8 mouse cellular contexts compared by ENCODE assay signal in the genomic region with DNA sequence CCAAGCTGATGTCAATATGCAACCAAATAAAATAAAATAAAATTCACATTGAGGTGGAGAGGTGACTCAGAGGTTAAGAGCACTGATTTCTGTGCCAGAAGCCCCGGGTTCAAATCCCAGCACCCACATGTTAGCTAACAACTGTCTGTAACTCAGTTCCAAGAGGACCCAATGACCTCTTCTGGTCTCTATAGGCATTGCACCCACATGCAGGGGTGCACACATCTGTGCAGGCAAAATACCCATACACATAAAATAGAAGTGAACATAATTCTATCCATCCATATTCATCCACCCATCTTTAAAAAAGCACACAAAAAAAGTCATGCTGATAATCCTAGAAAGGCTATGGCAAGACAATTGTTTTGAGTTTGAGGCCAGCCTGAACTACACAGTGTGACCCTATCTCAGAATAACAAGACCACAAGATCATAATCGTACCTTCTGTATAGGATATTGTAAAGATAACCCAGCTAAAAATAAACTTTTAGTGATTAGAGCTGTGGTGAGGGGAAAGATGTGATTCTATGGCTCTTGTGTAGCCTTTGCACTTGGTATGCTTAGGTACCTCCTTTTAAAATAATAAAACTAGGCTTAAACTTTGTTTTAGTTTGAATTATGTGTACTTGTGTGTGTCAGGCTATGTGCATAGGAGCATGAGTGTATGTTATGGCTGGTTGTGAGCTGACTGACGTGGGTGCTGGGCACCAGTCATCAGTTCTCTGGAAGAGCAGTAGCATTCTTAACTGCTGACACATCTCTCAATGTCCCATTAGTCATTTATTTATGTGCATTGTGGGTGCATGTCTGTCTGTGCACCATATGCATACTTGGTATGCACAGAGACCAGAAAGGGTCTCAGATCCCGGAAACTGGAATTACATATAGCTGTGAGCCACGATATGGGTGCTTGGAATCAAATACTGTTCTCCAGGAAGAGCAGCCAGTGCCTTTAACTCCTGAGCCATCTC. TPM values are rescaled to one million over a fixed set of nuclear protein-coding genes. Genes with fewer than 3 reads are reported as not detected.
DNase-seq lines count a peak whose midpoint lies in the region; ATAC-seq lines count a peak whose summit lies in the region.

No protein-coding gene starts in this region.

- H3K9ac ChIP-seq in intestine, embryonic 14.5 days (ENCODE audit: low read length), result no peak overlapping the region
- no peak overlapping the region for H3K9ac ChIP-seq in intestine, embryonic 15.5 days
- H3K9ac ChIP-seq in midbrain, embryonic 12.5 days (replicated peaks), result no peak overlapping the region

- H3K4me3 ChIP-seq in intestine, embryonic 14.5 days (ENCODE audit: low read depth, low read length), result no peak overlapping the region
- H3K4me3 ChIP-seq in intestine, embryonic 15.5 days (replicated peaks), result no peak overlapping the region
- no peak overlapping the region for H3K4me3 ChIP-seq in hindbrain, embryonic 10.5 days
- H3K4me3 ChIP-seq in midbrain, embryonic 12.5 days, result no peak overlapping the region

- ATAC-seq in intestine, embryonic 14.5 days (replicated peaks; ENCODE audit: low FRiP score, low TSS enrichment, low read depth), result no peak
- no peak for ATAC-seq in intestine, embryonic 15.5 days
- no peak for ATAC-seq in midbrain, embryonic 12.5 days (ENCODE audit: low FRiP score, low read depth)

- no peaks in the 10 kb centered on the region for H3K27me3 ChIP-seq in intestine, embryonic 14.5 days (replicated peaks; ENCODE audit: control insufficient read depth, insufficient read depth, low read length)
- no peaks in the 10 kb centered on the region for H3K27me3 ChIP-seq in intestine, embryonic 15.5 days (replicated peaks)
- H3K27me3 ChIP-seq in hindbrain, embryonic 10.5 days (ENCODE audit: insufficient read depth, poor library complexity, severe bottlenecking), result no peaks in the 10 kb centered on the region
- H3K27me3 ChIP-seq in midbrain, embryonic 12.5 days, result no peaks in the 10 kb centered on the region

- WGBS in intestine, embryonic 14.5 days, result 73% methylated on average over 5 of the region's 5 CpGs
- 77% methylated on average over 5 of the region's 5 CpGs for WGBS in intestine, embryonic 15.5 days
- 83% methylated on average over 5 of the region's 5 CpGs for WGBS in hindbrain, embryonic 10.5 days
- WGBS in midbrain, embryonic 12.5 days, result 89% methylated on average over 5 of the region's 5 CpGs

- no peak for DNase-seq in intestine, embryonic 14.5 days (ENCODE audit: low spot score)
- peak; percentile 49 for DNase-seq in MN1 (ENCODE audit: low spot score)
- no peak for DNase-seq in hindbrain, embryonic 10.5 days (ENCODE audit: low spot score)
- no peak for DNase-seq in left cerebral cortex, adult 8-10 months (ENCODE audit: low spot score in 2 of 2)
- no peak for DNase-seq in urinary bladder, adult 2 months (ENCODE audit: low spot score)
- DNase-seq in right cerebral cortex, postnatal 36 days (ENCODE audit: low spot score in 2 of 2), result no peak

- H3K27ac ChIP-seq in intestine, embryonic 14.5 days (ENCODE audit: low read depth), result no peak overlapping the region
- H3K27ac ChIP-seq in intestine, embryonic 15.5 days, result no peak overlapping the region
- peak overlapping the region; percentile 85 for H3K27ac ChIP-seq in hindbrain, embryonic 10.5 days
- peak overlapping the region; percentile 46 for H3K27ac ChIP-seq in midbrain, embryonic 12.5 days (replicated peaks)

- H3K9me3 ChIP-seq in intestine, embryonic 14.5 days (ENCODE audit: control insufficient read depth, low read length), result no peaks in the 10 kb centered on the region
- no peaks in the 10 kb centered on the region for H3K9me3 ChIP-seq in intestine, embryonic 15.5 days
- H3K9me3 ChIP-seq in hindbrain, embryonic 10.5 days, result no peaks in the 10 kb centered on the region
- H3K9me3 ChIP-seq in midbrain, embryonic 12.5 days, result no peaks in the 10 kb centered on the region

- H3K36me3 ChIP-seq in intestine, embryonic 14.5 days (ENCODE audit: control insufficient read depth, insufficient read depth, low read length), result peaks cover 15% of the 10 kb centered on the region; the same call in 1 of the 2 replicates
- H3K36me3 ChIP-seq in intestine, embryonic 15.5 days, result no peaks in the 10 kb centered on the region
- peaks cover 34% of the 10 kb centered on the region for H3K36me3 ChIP-seq in hindbrain, embryonic 10.5 days
- 0 out of 2 replicates have a peak, but pooled peaks cover under 1% of the 10 kb centered on the region for H3K36me3 ChIP-seq in midbrain, embryonic 12.5 days

- H3K4me1 ChIP-seq in intestine, embryonic 14.5 days (replicated peaks; ENCODE audit: control insufficient read depth, insufficient read depth, low read length), result peaks cover 10% of the 10 kb centered on the region
- H3K4me1 ChIP-seq in intestine, embryonic 15.5 days (replicated peaks), result no peaks in the 10 kb centered on the region; the same call in 1 of the 2 replicates
- H3K4me1 ChIP-seq in hindbrain, embryonic 10.5 days (replicated peaks), result peaks cover 33% of the 10 kb centered on the region
- peaks cover 13% of the 10 kb centered on the region for H3K4me1 ChIP-seq in midbrain, embryonic 12.5 days

- H3K4me2 ChIP-seq in intestine, embryonic 14.5 days (ENCODE audit: low read length), result peak overlapping the region; percentile 67
- no peak overlapping the region for H3K4me2 ChIP-seq in intestine, embryonic 15.5 days (replicated peaks)
- no peak overlapping the region for H3K4me2 ChIP-seq in midbrain, embryonic 12.5 days (replicated peaks)

RNA-seq across cellular contexts. Expression of a gene that starts 3.1 kb away (rescaled TPM):
- 103 and 112 TPM in 2 replicates for polyA plus RNA-seq in intestine, embryonic 14.5 days (2014; fragmentation: Nextera tagmentation; extraction: Ambion mirVana)
- polyA plus RNA-seq in intestine, embryonic 15.5 days (2015; fragmentation: Nextera tagmentation; extraction: Ambion mirVana), result 118 and 122 TPM in 2 replicates
- 76.4 and 105 TPM in 2 replicates for polyA plus RNA-seq in hindbrain, embryonic 10.5 days (2016; fragmentation: Nextera tagmentation; extraction: Ambion mirVana)
- polyA plus RNA-seq in midbrain, embryonic 12.5 days (2016; fragmentation: Nextera tagmentation; extraction: Ambion mirVana), result 81.2 and 85.0 TPM in 2 replicates
- total RNA-seq in left cerebral cortex, adult 8-10 months (2022), result 10 to 100 TPM; 41.5 to 51.4 (median 50.0) TPM
- polyA plus RNA-seq in urinary bladder, adult 2 months (2012; rRNA removed), result 49.7 and 52.7 TPM in 2 replicates

RNA-seq across cellular contexts. Expression of a gene that starts 38.8 kb away (rescaled TPM):
- 0.43 and 1.2 TPM in 2 replicates for polyA plus RNA-seq in intestine, embryonic 14.5 days (2014; fragmentation: Nextera tagmentation; extraction: Ambion mirVana)
- polyA plus RNA-seq in intestine, embryonic 15.5 days (2015; fragmentation: Nextera tagmentation; extraction: Ambion mirVana), result 0.57 and 0.77 TPM in 2 replicates
- 1.1 and 3.3 TPM in 2 replicates for polyA plus RNA-seq in hindbrain, embryonic 10.5 days (2016; fragmentation: Nextera tagmentation; extraction: Ambion mirVana)
- polyA plus RNA-seq in midbrain, embryonic 12.5 days (2016; fragmentation: Nextera tagmentation; extraction: Ambion mirVana), result 9.0 and 11.1 TPM in 2 replicates
- total RNA-seq in left cerebral cortex, adult 8-10 months (2022), result 10 to 100 TPM; 38.5 to 41.3 (median 41.0) TPM
- 0.07 TPM in 1 of 2 replicates, not detected in the other for polyA plus RNA-seq in urinary bladder, adult 2 months (2012; rRNA removed)

Comparison
In these comparisons a context has a peak if more than half of its experiments do, and no peak if none do; other contexts are left out.
1. H3K27ac ChIP-seq: peak in hindbrain, embryonic 10.5 days (single experiment) and midbrain, embryonic 12.5 days (single experiment); none in intestine, embryonic 14.5 days (single experiment) and intestine, embryonic 15.5 days (single experiment).